Mouse (Mus musculus) lung, embryonic 16.5 days (tissue): ENCODE measurements at regions not wholly inside any gene's neighbourhood (a gene's known extent, or its start where the extent isn't known, plus 50 kb on each side); places are given as distances from the start of the nearest gene placed in this dataset.

Experiments
- ATAC-seq: fragments of 200-750 bp; cut with Nextera tagmentation; 2 replicates; pipeline ENCODE4 v1.8.0; 2017; ENCODE audit warnings: low read depth, mild to moderate bottlenecking, moderate library complexity
- H3K27ac ChIP-seq: fragments of 300-500 bp; sonication (generic); 2 replicates; pipeline ENCODE4 v1.5.1; 2014; ENCODE audit warnings: mild to moderate bottlenecking, control low read depth, low read length
- H3K27me3 ChIP-seq: fragments of 300-500 bp; sonication (generic); 2 replicates; pipeline ENCODE4 v1.6.1; 2014; ENCODE audit warnings: low read depth, low read length, mixed read lengths; ENCODE audit not compliant: control insufficient read depth, insufficient read depth
- H3K36me3 ChIP-seq: fragments of 300-500 bp; sonication (generic); 2 replicates; pipeline ENCODE4 v1.6.1; 2014; ENCODE audit warnings: low read length; ENCODE audit not compliant: control insufficient read depth, insufficient read depth
- H3K4me1 ChIP-seq: fragments of 300-500 bp; sonication (generic); replicated peaks from 2 replicates; pipeline ENCODE4 v1.6.1; 2014; ENCODE audit warnings: low read length, mixed read lengths; ENCODE audit not compliant: control insufficient read depth, insufficient read depth
- H3K4me2 ChIP-seq: fragments of 300-500 bp; sonication (generic); 2 replicates; pipeline ENCODE4 v1.6.1; 2014; ENCODE audit warnings: low read depth, low read length, control low read depth
- H3K4me3 ChIP-seq: fragments of 300-500 bp; sonication (generic); 2 replicates; pipeline ENCODE4 v1.5.1; 2014; ENCODE audit warnings: mild to moderate bottlenecking, low read length, control low read depth
- H3K9ac ChIP-seq: fragments of 300-500 bp; sonication (generic); 2 replicates; pipeline ENCODE4 v1.6.1; 2014; ENCODE audit warnings: low read length, control low read depth
- H3K9me3 ChIP-seq: fragments of 300-500 bp; sonication (generic); 2 replicates; pipeline ENCODE4 v1.6.1; 2016; ENCODE audit warnings: low read length; ENCODE audit not compliant: control insufficient read depth
- WGBS: fragments of 180-500 bp; shearing (Covaris S2); extraction: QIAGEN DNeasy Blood & Tissue Kit; methylation state at CpG from one replicate; pipeline ENCODE4 v1.1.7; 2014; 5-methylcytosine and 5-hydroxymethylcytosine counted together

DNA sequence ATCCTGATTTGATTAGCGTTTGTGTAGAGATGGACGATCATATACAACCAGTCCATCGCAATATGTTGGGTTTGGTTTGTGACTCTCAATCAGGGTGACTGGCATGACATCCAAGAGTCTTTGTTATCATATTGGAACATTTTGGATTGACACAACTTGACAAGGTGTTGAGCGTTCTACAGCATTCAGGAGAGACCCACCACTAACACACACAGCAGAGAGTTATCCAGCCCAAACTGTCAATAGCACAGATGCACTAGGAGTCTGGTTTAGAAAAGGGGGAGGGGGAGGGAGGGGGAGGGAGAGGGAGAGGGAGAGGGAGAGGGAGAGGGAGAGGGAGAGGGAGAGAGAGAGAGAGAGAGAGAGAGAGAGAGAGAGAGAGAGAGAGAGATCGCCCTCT is 144.5 kb downstream of the Psat1 start:
- WGBS, result 74% methylated on average over 5 of the region's 5 CpGs
- no peak overlapping the region for H3K27ac ChIP-seq
- H3K27me3 ChIP-seq, result peaks cover 3% of the 10 kb centered on the region; the same call in 1 of the 2 replicates
- peaks cover 9% of the 10 kb centered on the region for H3K4me1 ChIP-seq
- no peak for ATAC-seq
- H3K9me3 ChIP-seq, result no peaks in the 10 kb centered on the region
- no peak overlapping the region for H3K4me2 ChIP-seq
- H3K36me3 ChIP-seq, result no peaks in the 10 kb centered on the region
- no peak overlapping the region for H3K9ac ChIP-seq
- no peak overlapping the region for H3K4me3 ChIP-seq

DNA sequence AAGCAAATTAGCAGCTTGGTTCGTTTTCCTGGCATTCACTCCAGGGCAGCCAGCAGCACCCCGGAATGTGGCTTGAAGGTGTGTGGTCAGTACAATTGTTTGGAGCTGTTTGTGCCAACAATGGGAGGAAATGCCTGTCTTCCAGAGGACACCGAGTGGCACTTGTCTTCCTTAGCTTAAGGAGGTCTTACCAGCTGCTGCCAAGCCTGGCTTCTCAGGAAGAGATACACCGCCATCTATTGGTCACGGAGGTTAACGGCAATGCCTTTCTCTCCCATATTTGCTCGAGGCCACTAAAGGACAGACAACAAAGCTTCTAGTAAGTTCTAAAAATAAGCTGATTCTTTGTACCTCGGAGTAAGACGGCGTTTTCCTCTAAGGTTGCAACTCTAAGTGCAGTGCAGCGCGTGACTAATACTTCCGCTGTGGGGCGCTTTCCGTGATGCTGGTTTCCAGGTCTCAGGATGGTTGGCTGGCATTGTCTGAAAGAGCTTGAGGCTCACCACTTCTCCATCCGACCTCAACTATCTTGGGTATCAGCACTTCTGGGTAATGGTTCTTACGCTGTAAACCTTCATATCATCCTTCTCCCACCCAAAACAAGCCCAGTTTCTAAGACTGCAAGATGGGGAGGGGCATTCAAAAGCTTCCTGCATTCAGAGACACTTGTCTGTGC is 145.2 kb downstream of the Psat1 start:
- H3K36me3 ChIP-seq, result no peaks in the 10 kb centered on the region
- H3K4me2 ChIP-seq, result peak overlapping the region; percentile 67
- H3K27ac ChIP-seq, result no peak overlapping the region
- peak overlapping the region; percentile 43 for H3K4me3 ChIP-seq
- H3K4me1 ChIP-seq, result peaks cover 14% of the 10 kb centered on the region
- H3K9me3 ChIP-seq, result no peaks in the 10 kb centered on the region
- peak; percentile 91 for ATAC-seq
- peak overlapping the region; percentile 28; the same call in 1 of the 2 replicates for H3K9ac ChIP-seq
- WGBS, result 4% methylated on average over 17 of the region's 17 CpGs
- H3K27me3 ChIP-seq, result peaks cover 3% of the 10 kb centered on the region; the same call in 1 of the 2 replicates

DNA sequence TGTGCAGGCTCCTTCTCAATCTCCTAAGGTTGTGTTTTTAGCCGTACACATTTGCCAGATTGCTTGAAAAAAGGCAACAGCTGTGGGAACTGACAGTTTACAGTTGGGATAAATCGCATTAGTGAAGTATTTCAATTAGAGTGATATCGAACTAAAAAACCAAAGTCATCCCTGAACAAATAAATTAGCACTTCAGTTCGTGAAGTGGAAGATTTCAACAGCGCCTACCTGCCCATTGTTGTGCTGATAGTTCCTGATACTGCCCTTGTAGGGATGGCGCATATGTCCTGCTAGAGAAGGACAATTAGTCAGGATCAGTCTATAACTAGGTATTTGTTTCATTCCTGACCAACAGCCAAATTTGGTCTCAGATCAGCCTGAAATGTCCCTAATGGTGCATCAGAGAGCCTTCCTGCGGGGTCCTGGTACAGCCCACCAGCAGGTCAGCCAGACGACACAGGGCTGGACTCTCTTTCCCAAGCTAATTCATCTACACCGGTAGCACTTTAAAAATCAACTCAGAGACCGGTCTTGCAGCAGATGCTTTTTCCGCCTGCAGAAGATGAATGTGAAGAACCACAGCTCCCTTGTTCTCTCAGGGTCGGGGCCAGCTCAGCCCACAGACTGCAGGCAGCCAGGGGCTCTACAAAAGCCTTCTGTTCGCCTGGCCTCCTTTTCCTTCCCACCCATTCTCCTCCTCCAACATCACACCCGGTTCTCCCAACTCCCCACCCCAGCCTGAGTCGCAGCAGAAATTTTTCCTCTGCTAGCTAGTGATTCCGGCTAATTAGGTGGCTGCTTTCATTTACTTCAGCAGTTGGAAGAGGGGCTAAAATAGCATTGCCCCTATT is 146.1 kb downstream of the Psat1 start:
- Histone ChIP-seq H3K4me1 (peaks cover 14% of the 10 kb centered on the region), H3K4me2 (peak overlapping the region; percentile 67), H3K27me3 (peaks cover 3% of the 10 kb centered on the region; the same call in 1 of the 2 replicates), H3K27ac (0 out of 2 replicates have a peak overlapping the region, but pooled peaks have one; percentile 49), H3K36me3 (no peaks in the 10 kb centered on the region), H3K4me3 (peak overlapping the region; percentile 43), H3K9me3 (no peaks in the 10 kb centered on the region), H3K9ac (peak overlapping the region; percentile 28; the same call in 1 of the 2 replicates)
- 19% methylated on average over 16 of the region's 16 CpGs for WGBS
- peak; percentile 85 for ATAC-seq

DNA sequence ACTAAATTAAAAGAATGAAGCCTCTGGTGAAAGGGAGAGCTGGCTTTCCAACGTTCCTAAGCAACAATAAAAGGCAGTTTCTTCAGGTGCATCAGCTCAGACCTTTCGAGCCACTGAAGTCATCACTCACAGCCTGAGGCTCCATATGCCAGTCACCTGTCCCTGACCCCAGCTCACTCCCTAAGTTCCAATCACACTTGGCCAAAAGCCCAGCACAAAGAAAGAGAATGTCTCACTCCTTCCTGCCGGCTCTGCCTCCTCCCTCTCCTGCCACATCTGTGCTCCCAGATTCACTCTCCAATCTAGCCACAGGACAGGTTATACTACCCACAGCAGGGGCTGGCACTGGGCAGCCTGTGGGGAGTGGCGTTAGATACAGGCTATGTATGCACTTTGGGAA is 150.7 kb downstream of the Psat1 start:
- Histone ChIP-seq H3K4me3 (no peak overlapping the region), H3K4me1 (peaks cover 13% of the 10 kb centered on the region), H3K4me2 (no peak overlapping the region), H3K36me3 (no peaks in the 10 kb centered on the region), H3K27me3 (no peaks in the 10 kb centered on the region; the same call in 1 of the 2 replicates), H3K9me3 (no peaks in the 10 kb centered on the region), H3K27ac (no peak overlapping the region), H3K9ac (no peak overlapping the region)
- no peak for ATAC-seq
- WGBS, result 21% methylated on average over 4 of the region's 4 CpGs

DNA sequence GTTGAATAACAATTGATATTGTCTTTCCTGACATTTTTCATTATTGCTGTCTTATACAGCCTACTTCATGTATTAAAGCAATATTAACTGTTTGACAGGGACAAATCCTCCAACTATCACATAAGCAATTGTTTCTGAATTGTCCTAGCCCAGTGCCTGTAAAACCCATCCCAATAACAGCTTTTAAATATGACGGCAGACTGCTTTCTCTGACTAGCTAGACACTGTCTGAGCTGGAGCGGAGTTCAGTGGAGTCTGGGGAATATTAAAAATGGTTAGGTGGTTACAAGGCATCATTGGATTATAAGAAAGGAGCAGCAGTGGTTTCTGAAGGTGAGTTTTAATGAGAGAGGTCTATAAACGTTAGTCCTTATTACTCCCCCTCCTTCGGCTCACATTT is 155.2 kb downstream of the Psat1 start:
- no peaks in the 10 kb centered on the region; the same call in 1 of the 2 replicates for H3K27me3 ChIP-seq
- no peaks in the 10 kb centered on the region for H3K36me3 ChIP-seq
- H3K4me1 ChIP-seq, result peaks cover 3% of the 10 kb centered on the region
- no peak overlapping the region for H3K4me3 ChIP-seq
- H3K4me2 ChIP-seq, result no peak overlapping the region
- ATAC-seq, result no peak
- H3K9me3 ChIP-seq, result no peaks in the 10 kb centered on the region
- WGBS, result 75% methylated on average over 4 of the region's 4 CpGs
- H3K9ac ChIP-seq, result no peak overlapping the region
- H3K27ac ChIP-seq, result no peak overlapping the region

DNA sequence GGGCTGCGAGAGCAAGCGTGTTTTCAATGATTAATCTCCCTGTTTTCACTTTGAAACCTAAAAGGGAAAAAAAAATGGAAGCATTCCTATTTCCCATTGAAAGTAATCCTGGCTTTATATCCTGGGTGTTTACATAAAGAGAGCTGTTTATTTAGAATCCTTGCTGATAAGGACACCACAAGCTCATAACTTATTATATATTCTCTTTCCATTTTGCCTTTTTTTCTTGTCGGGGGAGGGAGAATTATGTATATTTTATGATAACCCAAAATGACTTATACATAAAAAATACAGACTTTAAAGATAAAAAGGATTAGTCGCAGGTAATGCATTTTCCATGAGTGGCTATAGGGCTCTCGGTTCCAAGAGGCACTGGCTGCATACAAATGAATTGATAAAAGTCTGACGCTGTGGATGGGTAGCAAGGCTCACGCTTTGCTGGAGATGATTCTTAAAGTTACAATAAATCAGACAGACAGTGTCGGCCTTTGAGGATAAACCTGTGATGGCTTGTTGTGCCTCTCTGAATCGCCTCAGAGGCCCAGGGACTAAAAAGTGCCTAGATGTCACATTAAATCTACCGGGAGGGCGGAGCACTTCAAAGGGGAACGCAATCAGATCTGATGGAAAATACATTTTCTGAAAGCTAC is 155.7 kb downstream of the Psat1 start:
- peak overlapping the region; percentile 43 for H3K4me2 ChIP-seq
- H3K27ac ChIP-seq, result no peak overlapping the region
- H3K4me3 ChIP-seq, result peak overlapping the region; percentile 13
- 33% methylated on average over 12 of the region's 12 CpGs for WGBS
- H3K4me1 ChIP-seq, result peaks cover 3% of the 10 kb centered on the region
- no peaks in the 10 kb centered on the region for H3K36me3 ChIP-seq
- no peak overlapping the region for H3K9ac ChIP-seq
- no peaks in the 10 kb centered on the region; the same call in 1 of the 2 replicates for H3K27me3 ChIP-seq
- ATAC-seq, result no peak
- no peaks in the 10 kb centered on the region for H3K9me3 ChIP-seq

DNA sequence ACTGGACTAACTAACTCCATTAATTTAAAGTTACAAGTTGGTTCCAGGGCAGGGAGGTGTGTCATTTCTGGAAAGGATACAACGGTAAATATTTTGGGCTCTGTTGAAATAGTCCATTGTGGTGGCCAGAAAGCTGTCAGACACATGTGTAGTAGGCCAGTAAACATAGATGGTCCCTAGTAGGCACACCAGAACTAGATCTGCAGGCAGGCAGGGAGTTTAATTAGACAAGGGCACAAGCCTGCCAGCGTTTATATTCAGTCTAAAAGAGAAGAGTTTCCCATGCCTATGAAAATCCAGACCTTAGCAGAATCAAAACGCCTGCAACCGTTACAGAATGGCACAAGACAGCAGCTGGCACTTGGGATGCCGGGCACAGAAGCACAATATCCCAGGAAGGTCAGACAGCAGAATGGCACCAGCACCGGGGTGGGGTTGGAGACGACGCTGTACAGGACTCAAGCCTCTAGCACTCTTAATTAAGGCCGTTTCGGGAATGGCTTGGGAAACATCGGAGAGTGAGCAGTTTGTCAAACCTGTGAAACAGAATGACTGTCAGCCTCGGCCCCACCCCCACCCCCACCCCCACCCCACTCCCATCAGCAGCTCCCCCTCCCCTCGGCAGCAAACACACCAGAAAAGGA is 156.4 kb downstream of the Psat1 start:
- Histone ChIP-seq H3K4me3 (peak overlapping the region; percentile 13), H3K4me2 (peak overlapping the region; percentile 43), H3K27me3 (no peaks in the 10 kb centered on the region; the same call in 1 of the 2 replicates), H3K4me1 (peaks cover 3% of the 10 kb centered on the region), H3K9ac (no peak overlapping the region), H3K27ac (no peak overlapping the region), H3K36me3 (no peaks in the 10 kb centered on the region), H3K9me3 (no peaks in the 10 kb centered on the region)
- no peak for ATAC-seq
- WGBS, result 15% methylated on average over 13 of the region's 13 CpGs

DNA sequence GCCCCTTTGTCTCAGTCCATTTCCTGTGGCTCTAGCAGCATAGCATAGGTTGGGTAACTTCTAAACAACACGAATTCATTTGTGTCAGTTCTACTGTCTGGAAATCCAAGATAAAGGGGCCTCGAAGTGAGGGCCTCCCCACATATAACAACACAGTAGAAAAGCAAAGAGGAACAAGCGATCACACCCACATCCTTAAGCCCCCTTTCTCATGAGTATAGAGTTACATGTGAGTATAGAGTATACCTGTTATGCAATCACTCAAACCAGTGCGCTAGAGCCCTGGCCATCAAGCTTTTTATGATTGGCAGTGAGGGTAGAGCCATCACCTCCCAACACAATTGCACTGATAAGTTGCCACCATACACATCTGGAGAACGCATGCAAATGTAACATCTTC is 157.4 kb downstream of the Psat1 start:
- Histone ChIP-seq H3K4me2 (no peak overlapping the region), H3K9me3 (no peaks in the 10 kb centered on the region), H3K4me1 (peaks cover 3% of the 10 kb centered on the region), H3K9ac (no peak overlapping the region), H3K27me3 (no peaks in the 10 kb centered on the region; the same call in 1 of the 2 replicates), H3K27ac (no peak overlapping the region), H3K36me3 (no peaks in the 10 kb centered on the region), H3K4me3 (no peak overlapping the region)
- ATAC-seq, result no peak
- 52% methylated on average over 5 of the region's 5 CpGs for WGBS
